Mouse (Mus musculus): ENCODE results near the gene Cachd1. TPM values are rescaled to one million over a fixed set of nuclear protein-coding genes. Genes with fewer than 3 reads are reported as not detected.

The Cachd1 gene
- polyA plus RNA-seq, 1 experiment from 2014 or later: 14.7 TPM

- ATAC-seq: no peak
- H3K9ac ChIP-seq: no peak overlapping the region
- WGBS: 26% methylated on average over 5 of the region's 5 CpGs
Measured at GRCm38 (mm10) chr4:101066401-101066800, 289.9 kb downstream of the Cachd1 start.

GRCm38 (mm10) chr4:101068786-101069153, 292.3 kb downstream of the Cachd1 start, which contains the start of gene Raver2:
Raver2 (plus strand) TSS chr4:101068983.
- Histone ChIP-seq H3K4me2 (peak within 1 kb of the TSS; percentile 91), H3K9me3 (replicated peaks) (no peaks in the 10 kb centered on the region), H3K36me3 (ENCODE audit: poor library complexity, severe bottlenecking) (no peaks in the 10 kb centered on the region), H3K4me1 (peaks cover 12% of the 10 kb centered on the region), H3K9ac (peak within 1 kb of the TSS; percentile 80), H3K27me3 (peaks cover 5% of the 10 kb centered on the region; the same call in 1 of the 2 replicates), H3K4me3 (peak within 1 kb of the TSS; percentile 74), H3K27ac (no peak within 1 kb of the TSS)
- under 1% methylated on average over 40 of the region's 54 CpGs for WGBS
- ATAC-seq: peak; percentile 83

More at GRCm38 (mm10) chr4:101066401-101066800, 289.9 kb downstream of the Cachd1 start:
- Histone ChIP-seq H3K27me3 (peaks cover 5% of the 10 kb centered on the region; the same call in 1 of the 2 replicates), H3K9me3 (replicated peaks) (no peaks in the 10 kb centered on the region), H3K4me2 (no peak overlapping the region), H3K4me1 (peaks cover 12% of the 10 kb centered on the region), H3K27ac (no peak overlapping the region), H3K4me3 (no peak overlapping the region), H3K36me3 (ENCODE audit: poor library complexity, severe bottlenecking) (no peaks in the 10 kb centered on the region)

- H3K9me3 ChIP-seq (replicated peaks): no peaks in the 10 kb centered on the region
- no peaks in the 10 kb centered on the region for H3K36me3 ChIP-seq (ENCODE audit: poor library complexity, severe bottlenecking)
- H3K4me1 ChIP-seq: peaks cover 12% of the 10 kb centered on the region
- peaks cover 5% of the 10 kb centered on the region; the same call in 1 of the 2 replicates for H3K27me3 ChIP-seq
- peak; percentile 80 for ATAC-seq
- H3K4me3 ChIP-seq: peak overlapping the region; percentile 74
- H3K27ac ChIP-seq: no peak overlapping the region
- peak overlapping the region; percentile 91 for H3K4me2 ChIP-seq
- under 1% methylated on average over 55 of the region's 55 CpGs for WGBS
- peak overlapping the region; percentile 80 for H3K9ac ChIP-seq
Measured at GRCm38 (mm10) chr4:101069154-101069971, 292.9 kb downstream of the Cachd1 start.

GRCm38 (mm10) chr4:101071570-101071969, 295.1 kb downstream of the Cachd1 start:
- 93% methylated on average over 4 of the region's 4 CpGs for WGBS

GRCm38 (mm10) chr4:101076425-101076824, 299.9 kb downstream of the Cachd1 start:
- H3K27me3 ChIP-seq: no peaks in the 10 kb centered on the region
- H3K4me1 ChIP-seq: peaks cover 5% of the 10 kb centered on the region
- H3K4me3 ChIP-seq: no peak overlapping the region
- H3K9me3 ChIP-seq (replicated peaks): no peaks in the 10 kb centered on the region
- no peaks in the 10 kb centered on the region for H3K36me3 ChIP-seq (ENCODE audit: poor library complexity, severe bottlenecking)
- H3K4me2 ChIP-seq: no peak overlapping the region
- ATAC-seq: no peak
- no peak overlapping the region for H3K27ac ChIP-seq
- H3K9ac ChIP-seq: no peak overlapping the region
- WGBS: 14% methylated on average over 3 of the region's 3 CpGs

More at GRCm38 (mm10) chr4:101071570-101071969, 295.1 kb downstream of the Cachd1 start:
- Histone ChIP-seq H3K27ac (no peak overlapping the region), H3K36me3 (ENCODE audit: poor library complexity, severe bottlenecking) (no peaks in the 10 kb centered on the region), H3K9ac (no peak overlapping the region), H3K27me3 (peaks cover 5% of the 10 kb centered on the region; the same call in 1 of the 2 replicates), H3K4me2 (no peak overlapping the region), H3K4me3 (no peak overlapping the region), H3K4me1 (peaks cover 9% of the 10 kb centered on the region; the same call in 1 of the 2 replicates), H3K9me3 (replicated peaks) (no peaks in the 10 kb centered on the region)
- ATAC-seq: no peak

Other genes starting within 250 kb of the Cachd1 start
- not detected in 2 replicates for gene Gm10577, start 244.0 kb downstream of the Cachd1 start, polyA plus RNA-seq (2015; fragmentation: Nextera tagmentation; extraction: Ambion mirVana)

Measured in forebrain, embryonic 13.5 days (tissue).